Mouse (Mus musculus): ENCODE results near the gene Nagk. TPM values are rescaled to one million over a fixed set of nuclear protein-coding genes. Genes with fewer than 3 reads are reported as not detected.

Gene Nagk
- polyA plus RNA-seq, 1 experiment from 2014 or later = 25.0 TPM

DNA sequence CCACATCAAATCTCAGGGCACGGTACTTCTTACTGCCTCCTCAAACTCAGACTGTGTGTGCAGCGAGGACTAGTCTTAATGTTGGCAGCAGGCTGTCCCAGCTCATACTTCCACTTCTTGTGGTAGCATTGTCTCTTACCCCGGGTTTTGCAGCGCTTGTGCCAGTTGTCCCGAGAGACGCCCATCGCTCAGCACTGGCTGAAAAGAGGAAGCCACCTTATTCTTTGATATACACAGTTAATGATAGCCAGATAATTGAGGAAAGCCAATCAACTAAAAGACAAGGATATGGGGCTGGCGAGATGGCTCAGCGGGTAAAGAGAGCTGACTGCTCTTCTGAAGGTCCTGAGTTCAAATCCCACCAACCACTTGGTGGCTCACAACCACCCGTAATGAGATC is 50.1 kb downstream of the Nagk start:
- no peaks in the 10 kb centered on the region for H3K36me3 ChIP-seq (ENCODE audit: control insufficient read depth, insufficient read depth, low read length)
- ATAC-seq (replicated peaks; ENCODE audit: low FRiP score) (no peak), DNase-seq (ENCODE audit: low spot score) (no peak)
- no peaks in the 10 kb centered on the region for H3K27me3 ChIP-seq (replicated peaks; ENCODE audit: control insufficient read depth, insufficient read depth, low read length)
- H3K27ac ChIP-seq (ENCODE audit: low read depth, low read length) = no peak overlapping the region
- 86% methylated on average over 10 of the region's 10 CpGs for WGBS
- no peak overlapping the region for H3K4me3 ChIP-seq (ENCODE audit: low read depth, low read length)
- no peaks in the 10 kb centered on the region for H3K4me1 ChIP-seq (replicated peaks; ENCODE audit: control insufficient read depth, insufficient read depth, low read length)
- H3K4me2 ChIP-seq = no peak overlapping the region
- no peak overlapping the region for H3K9ac ChIP-seq (ENCODE audit: low read depth, low read length)
- no peaks in the 10 kb centered on the region for H3K9me3 ChIP-seq (ENCODE audit: control insufficient read depth, low read length)

GRCm38 (mm10) chr6:83846141-83846540 is 51.4 kb downstream of the Nagk start:
- no peak overlapping the region for H3K9ac ChIP-seq (ENCODE audit: low read depth, low read length)
- no peak overlapping the region for H3K4me2 ChIP-seq
- no peaks in the 10 kb centered on the region for H3K27me3 ChIP-seq (replicated peaks; ENCODE audit: control insufficient read depth, insufficient read depth, low read length)
- WGBS = 91% methylated on average over 2 of the region's 2 CpGs
- H3K36me3 ChIP-seq (ENCODE audit: control insufficient read depth, insufficient read depth, low read length) = no peaks in the 10 kb centered on the region
- H3K4me3 ChIP-seq (ENCODE audit: low read depth, low read length) = no peak overlapping the region
- no peak for ATAC-seq (replicated peaks; ENCODE audit: low FRiP score)
- DNase-seq (ENCODE audit: low spot score) = no peak
- no peaks in the 10 kb centered on the region for H3K4me1 ChIP-seq (replicated peaks; ENCODE audit: control insufficient read depth, insufficient read depth, low read length)
- no peak overlapping the region for H3K27ac ChIP-seq (ENCODE audit: low read depth, low read length)
- no peaks in the 10 kb centered on the region for H3K9me3 ChIP-seq (ENCODE audit: control insufficient read depth, low read length)

DNA sequence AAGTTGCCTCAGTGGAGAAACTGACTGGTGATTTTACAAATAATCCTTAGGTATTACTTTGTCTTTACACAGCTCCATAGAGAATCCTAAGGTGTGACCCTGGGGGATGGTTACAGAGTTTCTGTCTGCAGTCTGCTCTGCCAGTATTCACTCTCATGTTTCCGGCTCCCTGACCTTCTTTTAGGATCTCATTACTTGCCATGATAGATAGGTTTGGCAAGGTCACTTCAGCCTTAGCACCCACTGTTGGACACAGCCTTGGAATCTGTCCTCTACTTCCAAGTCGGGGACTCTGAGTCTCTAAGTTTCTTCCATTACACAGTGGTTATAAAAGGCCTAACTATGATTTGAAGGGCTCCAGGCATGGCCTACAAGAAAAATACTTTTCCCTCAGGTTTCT is 54.7 kb downstream of the Nagk start:
- no peaks in the 10 kb centered on the region for H3K4me1 ChIP-seq (replicated peaks; ENCODE audit: control insufficient read depth, insufficient read depth, low read length)
- no peaks in the 10 kb centered on the region for H3K9me3 ChIP-seq (ENCODE audit: control insufficient read depth, low read length)
- H3K9ac ChIP-seq (ENCODE audit: low read depth, low read length) = no peak overlapping the region
- no peak overlapping the region for H3K27ac ChIP-seq (ENCODE audit: low read depth, low read length)
- ATAC-seq (replicated peaks; ENCODE audit: low FRiP score) = no peak
- H3K36me3 ChIP-seq (ENCODE audit: control insufficient read depth, insufficient read depth, low read length) = no peaks in the 10 kb centered on the region
- 86% methylated on average over 2 of the region's 2 CpGs for WGBS
- no peak for DNase-seq (ENCODE audit: low spot score)
- H3K27me3 ChIP-seq (replicated peaks; ENCODE audit: control insufficient read depth, insufficient read depth, low read length) = no peaks in the 10 kb centered on the region
- no peak overlapping the region for H3K4me2 ChIP-seq
- no peak overlapping the region for H3K4me3 ChIP-seq (ENCODE audit: low read depth, low read length)

Other genes starting within 250 kb of the Nagk start
- gene Stambp, start 222.3 kb upstream of the Nagk start, polyA plus RNA-seq (2014; fragmentation: Nextera tagmentation; extraction: Ambion mirVana) = 21.2 TPM in 2 replicates
- 1.0 and 1.3 TPM in 2 replicates for gene Clec4f, start 138.8 kb upstream of the Nagk start, polyA plus RNA-seq (2014; fragmentation: Nextera tagmentation; extraction: Ambion mirVana)
- gene Cd207, start 117.1 kb upstream of the Nagk start, polyA plus RNA-seq (2014; fragmentation: Nextera tagmentation; extraction: Ambion mirVana) = not detected in 2 replicates
- gene Vax2, start 83.7 kb upstream of the Nagk start, polyA plus RNA-seq (2014; fragmentation: Nextera tagmentation; extraction: Ambion mirVana) = not detected in 2 replicates
- gene Atp6v1b1, start 52.0 kb upstream of the Nagk start, polyA plus RNA-seq (2014; fragmentation: Nextera tagmentation; extraction: Ambion mirVana) = not detected in 2 replicates
- gene Ankrd53, start 32.3 kb upstream of the Nagk start, polyA plus RNA-seq (2014; fragmentation: Nextera tagmentation; extraction: Ambion mirVana) = 0.18 TPM in 1 of 2 replicates, not detected in the other
- 69.8 and 77.3 TPM in 2 replicates for gene Tex261, start 19.2 kb upstream of the Nagk start, polyA plus RNA-seq (2014; fragmentation: Nextera tagmentation; extraction: Ambion mirVana)
- gene Paip2b, start 36.8 kb downstream of the Nagk start, polyA plus RNA-seq (2014; fragmentation: Nextera tagmentation; extraction: Ambion mirVana) = 8.4 and 9.2 TPM in 2 replicates
- gene Zfp638, start 72.1 kb downstream of the Nagk start, polyA plus RNA-seq (2014; fragmentation: Nextera tagmentation; extraction: Ambion mirVana) = 53.1 and 54.9 TPM in 2 replicates
- 4.7 and 5.3 TPM in 2 replicates for gene Dysf, start 213.6 kb downstream of the Nagk start, polyA plus RNA-seq (2014; fragmentation: Nextera tagmentation; extraction: Ambion mirVana)